8 mouse cellular contexts compared by ENCODE assay signal in the genomic region with DNA sequence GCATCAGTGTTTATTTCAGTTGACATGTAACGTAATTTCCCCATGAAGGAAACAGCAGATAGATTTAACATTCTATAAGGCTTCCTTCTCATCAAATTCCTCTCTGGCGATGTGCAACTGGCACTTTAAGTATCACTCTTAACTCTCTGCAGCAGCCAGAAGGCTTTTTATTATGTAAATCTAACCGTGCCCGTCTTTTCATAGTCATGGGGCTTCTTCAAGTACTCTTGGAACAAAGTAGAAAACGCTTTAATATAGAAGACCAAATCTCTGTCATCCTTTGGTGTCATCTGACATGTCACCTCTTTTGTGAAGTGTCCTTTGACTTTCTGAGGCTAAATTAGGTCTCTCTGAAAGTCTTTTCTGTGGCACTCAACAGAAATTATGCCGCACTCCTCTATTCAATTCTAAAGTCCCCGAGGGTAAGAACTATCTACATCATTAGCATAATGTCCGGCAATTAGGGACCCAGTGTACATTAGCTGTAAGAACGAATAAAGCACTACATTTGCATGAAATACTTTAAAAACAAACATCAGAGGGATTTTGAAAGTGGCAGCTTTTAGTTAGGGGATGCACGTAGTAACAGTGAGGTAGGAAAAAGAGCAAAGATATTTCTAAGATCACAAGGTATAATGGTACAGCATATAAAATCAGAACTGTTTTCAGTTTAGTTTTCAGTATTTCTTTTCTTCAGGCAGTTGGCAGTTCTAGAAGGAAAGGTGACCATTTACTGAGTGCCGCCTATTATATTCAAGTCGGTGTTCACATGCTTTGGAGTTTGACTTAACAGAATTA. TPM values are rescaled to one million over a fixed set of nuclear protein-coding genes. Genes with fewer than 3 reads are reported as not detected.
DNase-seq lines count a peak whose midpoint lies in the region; ATAC-seq and TF ChIP-seq lines count a peak whose summit lies in the region.

No protein-coding gene starts in this region.

- ATAC-seq in lung, embryonic 14.5 days (ENCODE audit: insufficient read depth), result no peak
- ATAC-seq in embryonic facial prominence, embryonic 11.5 days (replicated peaks; ENCODE audit: insufficient number of reproducible peaks, low FRiP score, low TSS enrichment, low read depth), result no peak

- H3K27me3 ChIP-seq in lung, embryonic 14.5 days (ENCODE audit: insufficient read depth, low read length), result no peaks in the 10 kb centered on the region
- no peaks in the 10 kb centered on the region for H3K27me3 ChIP-seq in embryonic facial prominence, embryonic 11.5 days (ENCODE audit: control insufficient read depth, insufficient read depth, low read length)
- H3K27me3 ChIP-seq in limb, embryonic 10.5 days (ENCODE audit: low read depth, poor library complexity, severe bottlenecking), result no peaks in the 10 kb centered on the region

- peak overlapping the region; percentile 70 for H3K4me2 ChIP-seq in lung, embryonic 14.5 days
- peak overlapping the region; percentile 43 for H3K4me2 ChIP-seq in embryonic facial prominence, embryonic 11.5 days (ENCODE audit: low read depth, low read length)

- no peak for TF ChIP-seq CTCF in lung, embryonic 14.5 days (IDR thresholded peaks at IDR 0.05; ENCODE audit: low read depth)

- H3K27ac ChIP-seq in lung, embryonic 14.5 days (ENCODE audit: low read depth), result peak overlapping the region; percentile 98; the same call in 1 of the 2 replicates
- H3K27ac ChIP-seq in embryonic facial prominence, embryonic 11.5 days (replicated peaks; ENCODE audit: low read depth, low read length), result no peak overlapping the region
- H3K27ac ChIP-seq in limb, embryonic 10.5 days, result peak overlapping the region; percentile 98

- H3K9ac ChIP-seq in lung, embryonic 14.5 days, result peak overlapping the region; percentile 69
- peak overlapping the region; percentile 28 for H3K9ac ChIP-seq in embryonic facial prominence, embryonic 11.5 days (replicated peaks; ENCODE audit: low read length)

- H3K4me3 ChIP-seq in lung, embryonic 14.5 days (ENCODE audit: low read depth, low read length), result peak overlapping the region; percentile 91
- H3K4me3 ChIP-seq in embryonic facial prominence, embryonic 11.5 days (ENCODE audit: low read depth, low read length), result peak overlapping the region; percentile 73
- H3K4me3 ChIP-seq in limb, embryonic 10.5 days, result peak overlapping the region; percentile 91

- DNase-seq in lung, embryonic 14.5 days, result peak; percentile 15
- no peak for DNase-seq in lung, postnatal 4 days
- peak; percentile 14 for DNase-seq in embryonic facial prominence, embryonic 11.5 days (ENCODE audit: low spot score)
- DNase-seq in limb, embryonic 10.5 days (ENCODE audit: low spot score), result no peak
- peak; percentile 17 for DNase-seq in retina, embryonic 14.5 days (ENCODE audit: low spot score)
- DNase-seq in thymus, postnatal 10 days (ENCODE audit: low spot score in 2 of 2), result no peak
- no peak for DNase-seq in layer of hippocampus, adult 9-11 months
- no peak for DNase-seq in lung, adult 18-20 months

- peaks cover 8% of the 10 kb centered on the region for H3K4me1 ChIP-seq in lung, embryonic 14.5 days (ENCODE audit: insufficient read depth)
- no peaks in the 10 kb centered on the region for H3K4me1 ChIP-seq in embryonic facial prominence, embryonic 11.5 days (ENCODE audit: control insufficient read depth, insufficient read depth, low read length)
- peaks cover 21% of the 10 kb centered on the region for H3K4me1 ChIP-seq in limb, embryonic 10.5 days

- WGBS in lung, embryonic 14.5 days, result 25% methylated on average over 12 of the region's 12 CpGs
- 37% methylated on average over 12 of the region's 12 CpGs for WGBS in embryonic facial prominence, embryonic 11.5 days
- WGBS in limb, embryonic 10.5 days, result 64% methylated on average over 12 of the region's 12 CpGs

- H3K36me3 ChIP-seq in lung, embryonic 14.5 days (ENCODE audit: insufficient read depth), result peaks cover 12% of the 10 kb centered on the region; the same call in 1 of the 2 replicates
- no peaks in the 10 kb centered on the region for H3K36me3 ChIP-seq in embryonic facial prominence, embryonic 11.5 days (replicated peaks; ENCODE audit: control insufficient read depth, insufficient read depth, low read depth, low read length)
- H3K36me3 ChIP-seq in limb, embryonic 10.5 days, result peaks cover 22% of the 10 kb centered on the region

- H3K9me3 ChIP-seq in lung, embryonic 14.5 days (ENCODE audit: low read depth, low read length), result no peaks in the 10 kb centered on the region
- no peaks in the 10 kb centered on the region for H3K9me3 ChIP-seq in embryonic facial prominence, embryonic 11.5 days (replicated peaks; ENCODE audit: control insufficient read depth, low read length)
- H3K9me3 ChIP-seq in limb, embryonic 10.5 days (replicated peaks), result no peaks in the 10 kb centered on the region

RNA-seq across cellular contexts. Expression of gene Thap2, which starts 1.2 kb away (rescaled TPM):
- 17.3 and 19.0 TPM in 2 replicates for polyA plus RNA-seq in lung, embryonic 14.5 days (2014; fragmentation: Nextera tagmentation; extraction: Ambion mirVana)
- polyA plus RNA-seq in embryonic facial prominence, embryonic 11.5 days (2014; fragmentation: Nextera tagmentation; extraction: Ambion mirVana), result 20.0 and 21.6 TPM in 2 replicates
- 21.7 and 24.0 TPM in 2 replicates for polyA plus RNA-seq in limb, embryonic 10.5 days (2016; fragmentation: Nextera tagmentation; extraction: Ambion mirVana)

RNA-seq across cellular contexts. Expression of gene Zfc3h1, which starts 1.7 kb away (rescaled TPM):
- 22.7 and 23.1 TPM in 2 replicates for polyA plus RNA-seq in lung, embryonic 14.5 days (2014; fragmentation: Nextera tagmentation; extraction: Ambion mirVana)
- 18.3 and 23.1 TPM in 2 replicates for polyA plus RNA-seq in embryonic facial prominence, embryonic 11.5 days (2014; fragmentation: Nextera tagmentation; extraction: Ambion mirVana)
- 16.7 and 18.0 TPM in 2 replicates for polyA plus RNA-seq in limb, embryonic 10.5 days (2016; fragmentation: Nextera tagmentation; extraction: Ambion mirVana)

RNA-seq across cellular contexts. Expression of gene Tmem19, which starts 20.7 kb away (rescaled TPM):
- polyA plus RNA-seq in lung, embryonic 14.5 days (2014; fragmentation: Nextera tagmentation; extraction: Ambion mirVana), result 28.5 and 30.1 TPM in 2 replicates
- 25.3 and 36.4 TPM in 2 replicates for polyA plus RNA-seq in embryonic facial prominence, embryonic 11.5 days (2014; fragmentation: Nextera tagmentation; extraction: Ambion mirVana)
- polyA plus RNA-seq in limb, embryonic 10.5 days (2016; fragmentation: Nextera tagmentation; extraction: Ambion mirVana), result 21.2 and 26.2 TPM in 2 replicates

Comparison
In these comparisons a context has a peak if more than half of its experiments do, and no peak if none do; other contexts are left out.
1. DNase-seq: peak in lung, embryonic 14.5 days (single experiment), embryonic facial prominence, embryonic 11.5 days (single experiment) and retina, embryonic 14.5 days (single experiment); none in lung, postnatal 4 days (0 of 2), limb, embryonic 10.5 days (single experiment), thymus, postnatal 10 days (0 of 2), layer of hippocampus, adult 9-11 months (single experiment) and lung, adult 18-20 months (0 of 2).
2. Peak in every context shown above with its lines, with median percentiles within 50 percentile points of each other: H3K4me3 ChIP-seq.